In the genomic region with DNA sequence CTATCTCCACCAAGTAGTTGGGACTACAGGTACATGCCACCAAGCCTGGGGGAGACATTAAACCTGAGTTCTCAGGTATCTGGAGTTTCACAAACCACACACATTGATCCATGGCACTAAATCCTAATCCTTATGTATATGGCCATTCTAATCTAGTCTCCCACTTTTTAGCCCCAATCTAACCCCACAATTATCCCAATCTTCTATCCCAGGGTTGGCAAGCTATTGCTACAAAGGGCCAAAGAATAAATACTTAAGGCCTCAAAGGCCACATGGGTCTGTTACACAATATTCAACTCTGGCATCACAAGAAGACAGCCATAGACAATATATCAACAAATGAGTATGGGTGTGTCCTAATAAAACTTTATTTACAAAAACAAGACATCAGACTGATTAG, we compare ENCODE assay signal across 21 mouse cellular contexts.
"Had no signal": no experiment of that assay in that cellular context is flagged by ENCODE, and none has a peak within 500 bp of the region (broad histone marks: within the 10 kb centered on the region; RNA-seq: fewer than 3 reads in every experiment).

No protein-coding gene starts in this region.

- ATAC-seq: intestine, embryonic 15.5 days; liver, embryonic 12.5 days; midbrain, embryonic 13.5 days; midbrain, embryonic 16.5 days had no signal

- H3K9ac ChIP-seq: intestine, embryonic 15.5 days; kidney, embryonic 15.5 days; limb, embryonic 12.5 days; limb, embryonic 15.5 days; liver, embryonic 12.5 days; liver, embryonic 15.5 days; midbrain, embryonic 13.5 days; neural tube, embryonic 13.5 days had no signal

- DNase-seq: kidney, adult 11 months; kidney, adult 8-10 months; kidney, postnatal 10 days; kidney, postnatal 36 days; layer of hippocampus, postnatal 36 days; left cerebral cortex, postnatal 4 days; lung, postnatal 36 days; thymus, adult 18-20 months; thymus, postnatal 36 days had no signal

- H3K27me3 ChIP-seq: intestine, embryonic 15.5 days; kidney, embryonic 15.5 days; limb, embryonic 12.5 days; limb, embryonic 15.5 days; liver, embryonic 12.5 days; liver, embryonic 15.5 days; midbrain, embryonic 13.5 days; neural tube, embryonic 13.5 days had no signal

- H3K4me2 ChIP-seq: intestine, embryonic 15.5 days; kidney, embryonic 15.5 days; limb, embryonic 12.5 days; limb, embryonic 15.5 days; liver, embryonic 12.5 days; liver, embryonic 15.5 days; midbrain, embryonic 13.5 days; neural tube, embryonic 13.5 days had no signal

- H3K9me3 ChIP-seq: intestine, embryonic 15.5 days; kidney, embryonic 15.5 days; limb, embryonic 12.5 days; limb, embryonic 15.5 days; liver, embryonic 12.5 days; liver, embryonic 15.5 days; midbrain, embryonic 10.5 days; midbrain, embryonic 13.5 days; neural tube, embryonic 13.5 days had no signal

- H3K27ac ChIP-seq: liver, embryonic 12.5 days; liver, embryonic 15.5 days; midbrain, embryonic 10.5 days; midbrain, embryonic 13.5 days; neural tube, embryonic 13.5 days had no signal

- H3K36me3 ChIP-seq: intestine, embryonic 15.5 days; kidney, embryonic 15.5 days; limb, embryonic 15.5 days; liver, embryonic 15.5 days; midbrain, embryonic 10.5 days; midbrain, embryonic 13.5 days; neural tube, embryonic 13.5 days had no signal

- H3K4me3 ChIP-seq: intestine, embryonic 15.5 days; kidney, embryonic 15.5 days; limb, embryonic 12.5 days; limb, embryonic 15.5 days; liver, embryonic 12.5 days; liver, embryonic 15.5 days; megakaryocyte, embryonic 14.5 days; midbrain, embryonic 10.5 days; midbrain, embryonic 13.5 days; myocyte; neural tube, embryonic 13.5 days had no signal
